Mouse (Mus musculus): Measurements from ENCODE around the gene Timp2. TPM values are rescaled to one million over a fixed set of nuclear protein-coding genes. Genes with fewer than 3 reads are reported as not detected.
"Not testable (repeated sequence)": the region's sequence is repeated elsewhere in the genome, so short reads cannot be mapped to it uniquely, and the experiment has no call there.

Timp2 gene
- polyA plus RNA-seq, 1 experiment from 2014 or later = 29.0 TPM

GRCm38 (mm10) chr11:118379251-118380009 is 23.9 kb upstream of the Timp2 start:
- DNase-seq (ENCODE audit: low spot score) = peak; percentile 79
- H3K27ac ChIP-seq (replicated peaks) = 0 out of 2 replicates have a peak overlapping the region, but pooled peaks have one; percentile 49
- no peak overlapping the region for H3K4me3 ChIP-seq
- no peaks in the 10 kb centered on the region for H3K9me3 ChIP-seq (replicated peaks)
- no peaks in the 10 kb centered on the region for H3K27me3 ChIP-seq (ENCODE audit: low read depth, poor library complexity, severe bottlenecking)
- H3K4me1 ChIP-seq = peaks cover 19% of the 10 kb centered on the region
- 47% methylated on average over 11 of the region's 11 CpGs for WGBS
- H3K36me3 ChIP-seq = no peaks in the 10 kb centered on the region

DNA sequence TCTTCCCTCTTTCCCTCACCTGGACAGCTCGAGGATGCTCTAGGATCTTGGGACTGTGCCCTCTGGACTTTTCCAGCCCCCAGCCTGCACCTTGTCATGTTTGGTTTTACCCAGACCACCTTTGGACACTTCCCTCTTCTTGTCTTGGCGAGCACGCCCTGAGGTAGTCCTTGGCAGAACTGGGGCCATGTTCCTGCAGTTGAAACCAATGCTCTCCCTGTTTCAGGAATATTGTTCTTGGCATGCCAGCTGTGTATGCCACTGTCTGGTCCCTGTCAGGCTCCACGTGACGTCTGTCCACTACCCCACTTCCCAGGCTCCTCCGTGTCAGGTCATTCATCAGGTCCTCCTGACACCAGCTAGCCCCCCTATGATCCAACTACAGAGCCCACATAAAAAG is 23.1 kb upstream of the Timp2 start:
- Histone ChIP-seq H3K36me3 (no peaks in the 10 kb centered on the region), H3K27ac (replicated peaks) (no peak overlapping the region), H3K4me1 (peaks cover 25% of the 10 kb centered on the region), H3K27me3 (ENCODE audit: low read depth, poor library complexity, severe bottlenecking) (no peaks in the 10 kb centered on the region), H3K9me3 (replicated peaks) (no peaks in the 10 kb centered on the region), H3K4me3 (no peak overlapping the region)
- no peak for DNase-seq (ENCODE audit: low spot score)
- WGBS = 90% methylated on average over 6 of the region's 6 CpGs

- DNase-seq (ENCODE audit: low spot score); H3K4me3 ChIP-seq; H3K9me3 ChIP-seq (replicated peaks); H3K27ac ChIP-seq (replicated peaks); H3K36me3 ChIP-seq; H3K27me3 ChIP-seq (ENCODE audit: low read depth, poor library complexity, severe bottlenecking): not testable (repeated sequence)
- peaks cover 25% of the 10 kb centered on the region for H3K4me1 ChIP-seq
Measured at GRCm38 (mm10) chr11:118376323-118376722, 20.8 kb upstream of the Timp2 start.

- no peak overlapping the region for H3K27ac ChIP-seq (replicated peaks)
- H3K36me3 ChIP-seq = no peaks in the 10 kb centered on the region
- H3K4me1 ChIP-seq = peaks cover 25% of the 10 kb centered on the region
- WGBS = 91% methylated on average over 5 of the region's 5 CpGs
- H3K4me3 ChIP-seq = no peak overlapping the region
- no peak for DNase-seq (ENCODE audit: low spot score)
- H3K9me3 ChIP-seq (replicated peaks) = no peaks in the 10 kb centered on the region
- H3K27me3 ChIP-seq (ENCODE audit: low read depth, poor library complexity, severe bottlenecking) = no peaks in the 10 kb centered on the region
Measured at GRCm38 (mm10) chr11:118375881-118376280, 20.3 kb upstream of the Timp2 start.

DNA sequence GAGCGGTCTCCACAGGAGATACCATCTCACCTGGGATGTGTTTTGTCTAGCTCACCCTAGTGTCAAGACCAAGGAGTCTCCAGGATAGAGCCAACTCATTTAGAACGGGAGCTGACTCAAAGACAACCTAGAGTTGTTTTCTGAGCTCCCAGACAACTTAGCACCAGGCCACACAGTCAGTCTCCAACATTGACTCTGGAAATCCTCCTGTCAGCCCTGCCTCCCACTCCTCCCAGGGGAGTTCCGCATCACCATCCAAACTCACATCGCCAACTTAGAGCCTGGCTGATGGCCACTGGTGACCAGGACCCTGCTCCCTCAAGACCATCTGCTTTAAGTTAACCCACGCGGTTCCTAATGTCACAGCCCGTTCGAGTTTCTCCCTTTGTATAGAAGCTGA is 19.9 kb upstream of the Timp2 start:
- Histone ChIP-seq H3K4me1 (peaks cover 25% of the 10 kb centered on the region), H3K9me3 (replicated peaks) (no peaks in the 10 kb centered on the region), H3K36me3 (no peaks in the 10 kb centered on the region), H3K27me3 (ENCODE audit: low read depth, poor library complexity, severe bottlenecking) (no peaks in the 10 kb centered on the region), H3K27ac (replicated peaks) (no peak overlapping the region), H3K4me3 (no peak overlapping the region)
- WGBS = 93% methylated on average over 8 of the region's 8 CpGs
- no peak for DNase-seq (ENCODE audit: low spot score)

DNA sequence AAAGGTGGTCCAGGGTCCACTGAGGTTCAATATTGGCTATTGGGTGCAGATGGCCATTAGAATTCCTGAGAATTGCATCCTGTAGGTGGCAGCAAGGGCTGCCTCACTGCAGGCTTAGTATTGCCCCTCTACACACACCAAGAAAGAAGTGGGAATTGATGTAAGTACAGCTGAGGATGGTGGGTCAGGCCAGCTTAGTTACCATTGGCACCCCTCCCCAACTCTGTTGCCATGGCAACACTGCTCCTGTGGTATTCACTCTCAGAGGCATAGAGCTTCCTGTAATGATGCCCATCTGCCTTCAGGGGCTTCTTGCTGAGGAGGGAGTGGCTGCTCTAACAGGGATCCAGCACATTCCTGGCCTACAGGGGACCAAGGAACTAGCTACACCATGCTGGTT is 19.5 kb upstream of the Timp2 start:
- DNase-seq (ENCODE audit: low spot score) = no peak
- Histone ChIP-seq H3K27me3 (ENCODE audit: low read depth, poor library complexity, severe bottlenecking) (no peaks in the 10 kb centered on the region), H3K27ac (replicated peaks) (no peak overlapping the region), H3K4me1 (peaks cover 25% of the 10 kb centered on the region), H3K36me3 (no peaks in the 10 kb centered on the region), H3K9me3 (replicated peaks) (no peaks in the 10 kb centered on the region), H3K4me3 (no peak overlapping the region)

GRCm38 (mm10) chr11:118374506-118374905 is 19.0 kb upstream of the Timp2 start:
- 72% methylated on average over 5 of the region's 5 CpGs for WGBS
- DNase-seq (ENCODE audit: low spot score) = no peak
- H3K36me3 ChIP-seq = no peaks in the 10 kb centered on the region

GRCm38 (mm10) chr11:118372641-118373040 is 17.1 kb upstream of the Timp2 start:
- Histone ChIP-seq H3K4me1 (peaks cover 15% of the 10 kb centered on the region), H3K27ac (replicated peaks) (no peak overlapping the region), H3K4me3 (no peak overlapping the region), H3K9me3 (replicated peaks) (no peaks in the 10 kb centered on the region; the same call in 1 of the 2 replicates), H3K27me3 (ENCODE audit: low read depth, poor library complexity, severe bottlenecking) (no peaks in the 10 kb centered on the region), H3K36me3 (no peaks in the 10 kb centered on the region)
- DNase-seq (ENCODE audit: low spot score) = no peak
- 58% methylated on average over 7 of the region's 7 CpGs for WGBS

More at GRCm38 (mm10) chr11:118374506-118374905, 19.0 kb upstream of the Timp2 start:
- no peaks in the 10 kb centered on the region for H3K27me3 ChIP-seq (ENCODE audit: low read depth, poor library complexity, severe bottlenecking)
- peaks cover 23% of the 10 kb centered on the region for H3K4me1 ChIP-seq
- H3K4me3 ChIP-seq = no peak overlapping the region
- H3K9me3 ChIP-seq (replicated peaks) = no peaks in the 10 kb centered on the region
- H3K27ac ChIP-seq (replicated peaks) = peak overlapping the region; percentile 18; the same call in 1 of the 2 replicates

DNA sequence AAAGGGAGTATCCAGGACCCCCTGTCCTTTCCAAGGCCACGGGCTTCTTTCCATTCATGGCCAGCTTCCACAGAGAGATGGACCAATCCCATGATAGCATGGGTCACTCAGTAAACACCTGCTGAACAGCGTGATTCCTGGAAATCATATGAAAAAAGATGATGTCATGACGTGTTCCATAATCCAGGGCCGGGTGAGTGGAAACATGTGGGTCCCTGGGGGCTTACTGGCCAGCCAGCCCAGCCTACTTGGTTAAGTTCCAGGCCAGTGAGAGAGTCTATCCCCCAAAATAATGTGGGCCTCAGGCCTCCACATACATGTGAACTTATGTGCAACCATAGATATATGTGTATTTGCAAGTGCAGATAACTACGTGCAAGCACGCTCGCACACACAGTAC is 16.3 kb upstream of the Timp2 start:
- H3K27me3 ChIP-seq (ENCODE audit: low read depth, poor library complexity, severe bottlenecking) = no peaks in the 10 kb centered on the region
- H3K4me1 ChIP-seq = peaks cover 15% of the 10 kb centered on the region
- no peaks in the 10 kb centered on the region; the same call in 1 of the 2 replicates for H3K9me3 ChIP-seq (replicated peaks)
- WGBS = 87% methylated on average over 7 of the region's 7 CpGs
- DNase-seq (ENCODE audit: low spot score) = no peak
- no peak overlapping the region for H3K27ac ChIP-seq (replicated peaks)
- no peaks in the 10 kb centered on the region for H3K36me3 ChIP-seq
- H3K4me3 ChIP-seq = no peak overlapping the region

DNA sequence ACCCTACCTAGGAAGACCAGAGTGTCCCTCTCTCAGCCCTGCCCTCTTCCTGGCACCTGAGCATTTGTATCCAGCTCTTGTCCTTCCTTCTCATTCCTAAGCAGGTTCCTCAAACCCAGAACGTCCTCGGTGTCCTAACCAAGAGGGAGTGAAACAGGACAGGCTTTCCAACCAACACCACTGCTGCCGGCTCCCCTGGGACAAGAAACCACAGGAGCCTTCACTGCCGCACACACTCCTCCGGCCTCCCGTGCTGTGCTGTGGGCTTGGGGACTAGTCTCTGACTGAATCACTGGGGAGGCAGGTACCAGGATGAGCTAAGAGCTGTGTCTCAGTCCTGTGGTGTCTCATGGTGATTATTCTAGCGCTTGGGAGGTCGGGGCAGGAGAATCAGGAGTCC is 14.1 kb upstream of the Timp2 start:
- DNase-seq (ENCODE audit: low spot score) = no peak
- Histone ChIP-seq H3K4me3 (no peak overlapping the region), H3K36me3 (no peaks in the 10 kb centered on the region), H3K27me3 (ENCODE audit: low read depth, poor library complexity, severe bottlenecking) (no peaks in the 10 kb centered on the region), H3K27ac (replicated peaks) (no peak overlapping the region), H3K9me3 (replicated peaks) (no peaks in the 10 kb centered on the region; the same call in 1 of the 2 replicates), H3K4me1 (peaks cover 15% of the 10 kb centered on the region)
- 83% methylated on average over 8 of the region's 8 CpGs for WGBS

GRCm38 (mm10) chr11:118369251-118369650 is 13.7 kb upstream of the Timp2 start:
- 87% methylated on average over 5 of the region's 5 CpGs for WGBS
- DNase-seq (ENCODE audit: low spot score) = no peak
- H3K4me3 ChIP-seq = no peak overlapping the region
- H3K27ac ChIP-seq (replicated peaks) = no peak overlapping the region
- H3K36me3 ChIP-seq = no peaks in the 10 kb centered on the region
- H3K9me3 ChIP-seq (replicated peaks) = no peaks in the 10 kb centered on the region; the same call in 1 of the 2 replicates
- H3K27me3 ChIP-seq (ENCODE audit: low read depth, poor library complexity, severe bottlenecking) = no peaks in the 10 kb centered on the region
- peaks cover 11% of the 10 kb centered on the region for H3K4me1 ChIP-seq

DNA sequence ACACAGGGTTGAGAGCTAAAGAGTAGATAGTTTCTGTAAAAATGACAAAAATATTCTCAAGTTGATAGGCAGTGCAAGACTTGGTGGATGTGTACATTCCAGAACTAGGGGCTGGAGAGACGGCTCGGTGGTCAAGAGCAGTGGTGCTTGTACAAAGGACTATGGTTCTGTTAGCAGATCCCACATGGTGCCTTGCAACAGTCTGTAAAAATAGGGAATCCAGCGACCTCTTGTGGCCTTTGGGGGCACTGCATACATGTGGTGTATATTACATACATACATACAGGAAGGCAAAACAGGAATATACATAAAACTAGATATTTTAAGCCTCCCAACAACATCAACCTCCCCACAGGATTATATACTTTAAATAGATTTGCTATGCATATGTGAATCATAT is 12.8 kb upstream of the Timp2 start:
- H3K9me3 ChIP-seq (replicated peaks) = no peaks in the 10 kb centered on the region; the same call in 1 of the 2 replicates
- no peak overlapping the region for H3K4me3 ChIP-seq
- H3K27me3 ChIP-seq (ENCODE audit: low read depth, poor library complexity, severe bottlenecking) = no peaks in the 10 kb centered on the region
- no peak for DNase-seq (ENCODE audit: low spot score)
- no peaks in the 10 kb centered on the region for H3K36me3 ChIP-seq
- no peak overlapping the region for H3K27ac ChIP-seq (replicated peaks)
- 60% methylated on average over 3 of the region's 3 CpGs for WGBS
- H3K4me1 ChIP-seq = peaks cover 13% of the 10 kb centered on the region

DNA sequence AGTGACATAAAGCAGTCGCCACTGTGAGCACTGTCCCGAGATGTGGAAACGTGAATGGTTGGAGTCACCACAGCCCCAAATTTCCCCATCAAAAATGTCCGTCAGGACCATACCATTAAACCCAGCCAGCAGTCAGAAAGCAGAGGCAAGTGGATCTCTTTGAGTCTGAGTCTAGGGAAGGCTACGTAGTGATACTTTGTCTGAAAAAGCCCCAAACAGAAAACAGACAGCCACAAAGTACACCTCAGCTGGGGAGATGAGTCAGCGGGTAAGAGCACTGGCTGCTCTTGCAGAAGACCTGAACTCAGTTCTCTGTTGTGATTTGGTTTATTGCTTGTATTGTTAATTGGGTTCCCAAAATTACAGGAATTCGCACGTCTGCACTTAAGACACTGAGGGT is 11.0 kb upstream of the Timp2 start:
- no peak for DNase-seq (ENCODE audit: low spot score)
- WGBS = 83% methylated on average over 8 of the region's 8 CpGs
- Histone ChIP-seq H3K27ac (replicated peaks) (no peak overlapping the region), H3K4me3 (no peak overlapping the region), H3K4me1 (peaks cover 28% of the 10 kb centered on the region), H3K9me3 (replicated peaks) (no peaks in the 10 kb centered on the region; the same call in 1 of the 2 replicates), H3K36me3 (no peaks in the 10 kb centered on the region), H3K27me3 (ENCODE audit: low read depth, poor library complexity, severe bottlenecking) (peaks cover 9% of the 10 kb centered on the region; the same call in 1 of the 2 replicates)

Measured in midbrain, embryonic 10.5 days (tissue).